Mouse (Mus musculus): Measurements from ENCODE around the gene Pla2g4e. TPM values are rescaled to one million over a fixed set of nuclear protein-coding genes. Genes with fewer than 3 reads are reported as not detected.
A peak's percentile ranks its signal among the peaks of the same experiment; 100 is the strongest.
"Not testable (repeated sequence)": the region's sequence is repeated elsewhere in the genome, so short reads cannot be mapped to it uniquely, and the experiment has no call there.

The Pla2g4e gene
- total RNA-seq (2021), result 1 to 10 TPM; 3.0 to 3.8 TPM

GRCm38 (mm10) chr2:120244679-120245420 lies at the start of gene Pla2g4e:
Gene Pla2g4e (minus strand): TSS chr2:120245335.
- DNase-seq, result peak; percentile 42

- DNase-seq, result no peak
These were observed 46.4 kb upstream of the Pla2g4e start for GRCm38 (mm10) chr2:120291471-120292078.

- DNase-seq, result no peak
These were observed 43.9 kb upstream of the Pla2g4e start, which contains the start of gene Pla2g4d for GRCm38 (mm10) chr2:120288995-120289394. Gene Pla2g4d (minus strand): TSS chr2:120289197.

GRCm38 (mm10) chr2:120288401-120288800 lies 43.3 kb upstream of the Pla2g4e start:
- no peak for DNase-seq

- DNase-seq, result no peak
These were observed 40.5 kb upstream of the Pla2g4e start for GRCm38 (mm10) chr2:120285639-120286038.

GRCm38 (mm10) chr2:120284705-120285104 lies 39.6 kb upstream of the Pla2g4e start:
- no peak for DNase-seq

GRCm38 (mm10) chr2:120284094-120284493 lies 39.0 kb upstream of the Pla2g4e start:
- no peak for DNase-seq

GRCm38 (mm10) chr2:120283550-120283949 lies 38.4 kb upstream of the Pla2g4e start:
- no peak for DNase-seq

- DNase-seq, result peak; percentile 14
These were observed 36.1 kb upstream of the Pla2g4e start for GRCm38 (mm10) chr2:120281221-120281620.

- peak; percentile 68 for DNase-seq
These were observed 34.8 kb upstream of the Pla2g4e start for GRCm38 (mm10) chr2:120279961-120280360.

GRCm38 (mm10) chr2:120276951-120277350 lies 31.8 kb upstream of the Pla2g4e start:
- no peak for DNase-seq

GRCm38 (mm10) chr2:120268635-120269034 lies 23.5 kb upstream of the Pla2g4e start:
- DNase-seq, result peak; percentile 20

GRCm38 (mm10) chr2:120265523-120265922 lies 20.4 kb upstream of the Pla2g4e start:
- DNase-seq, result no peak

- DNase-seq, result no peak
These were observed 19.7 kb upstream of the Pla2g4e start for GRCm38 (mm10) chr2:120264858-120265257.

- no peak for DNase-seq
These were observed 17.7 kb upstream of the Pla2g4e start for GRCm38 (mm10) chr2:120262876-120263275.

GRCm38 (mm10) chr2:120261346-120261745 lies 16.2 kb upstream of the Pla2g4e start:
- no peak for DNase-seq

- DNase-seq, result no peak
These were observed 11.1 kb upstream of the Pla2g4e start for GRCm38 (mm10) chr2:120256259-120256658.

GRCm38 (mm10) chr2:120252644-120253043 lies 7.5 kb upstream of the Pla2g4e start:
- no peak for DNase-seq

GRCm38 (mm10) chr2:120245421-120246016 lies 384 bp upstream of the Pla2g4e start:
- no peak for DNase-seq

- DNase-seq, result no peak
These were observed 1.1 kb downstream of the Pla2g4e start for GRCm38 (mm10) chr2:120243995-120244394.

GRCm38 (mm10) chr2:120242791-120243467 lies 2.2 kb downstream of the Pla2g4e start:
- DNase-seq, result no peak

GRCm38 (mm10) chr2:120238733-120239132 lies 6.4 kb downstream of the Pla2g4e start:
- not testable (repeated sequence) for DNase-seq

- DNase-seq, result no peak
These were observed 7.4 kb downstream of the Pla2g4e start for GRCm38 (mm10) chr2:120237784-120238183.

Measured in heart, postnatal 4 days (tissue).